Mouse (Mus musculus) lung, adult 2 months (tissue): ENCODE measurements around the gene Urad.

Experiments used
- CTCF ChIP-seq: fragments of 200-500 bp; IDR thresholded peaks from 2 replicates; pipeline ENCODE4 v1.5.1; 2011; ENCODE audit warnings: mild to moderate bottlenecking, low read length, control low read depth; ENCODE audit not compliant: insufficient read depth
- POLR2A ChIP-seq: fragments of 200-500 bp; IDR thresholded peaks from 2 replicates; pipeline ENCODE4 v1.6.1; 2011; ENCODE audit warnings: low read depth, mild to moderate bottlenecking, control low read depth, low read length, borderline replicate concordance; ENCODE audit errors: extremely low read depth

DNA sequence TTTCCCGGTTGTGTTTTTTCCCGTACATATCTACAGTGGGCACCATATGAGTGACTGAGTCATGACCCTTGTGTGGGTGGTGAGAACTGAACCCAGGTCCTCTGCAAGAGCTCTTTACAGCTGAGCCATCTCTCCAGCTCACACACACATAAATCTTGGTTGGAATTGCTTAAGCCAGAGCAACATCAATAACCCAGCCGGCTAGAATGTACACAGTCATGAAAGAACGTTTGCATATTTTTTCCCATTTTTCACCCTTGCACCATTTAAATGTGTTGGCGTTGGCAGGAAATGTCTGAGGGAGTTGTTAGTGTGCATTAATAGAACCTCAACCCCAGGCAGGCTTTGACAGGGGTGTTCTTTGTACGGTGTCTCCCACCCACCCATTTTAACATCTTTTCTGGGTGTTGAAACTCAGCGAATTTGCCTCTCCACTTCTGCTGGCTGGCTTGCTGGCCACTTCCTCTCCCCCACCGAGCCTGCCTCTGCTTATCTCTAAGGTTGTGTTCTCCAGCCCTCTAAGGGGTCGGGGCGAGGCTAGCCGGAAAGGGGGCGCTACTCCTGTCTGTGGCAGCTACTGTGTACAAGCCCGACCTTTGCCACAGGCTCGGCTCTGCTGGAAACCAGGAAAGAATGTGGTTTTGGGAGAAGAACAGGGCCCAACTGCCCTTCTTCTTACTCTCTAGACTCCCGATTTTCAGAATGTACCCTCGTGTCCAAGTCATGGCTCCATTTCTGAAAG lies 30.3 kb downstream of the Urad start:
- TF ChIP-seq POLR2A, result no peak
- TF ChIP-seq CTCF, result no peak
